ENCODE assay signal across 15 mouse cellular contexts in the genomic region with DNA sequence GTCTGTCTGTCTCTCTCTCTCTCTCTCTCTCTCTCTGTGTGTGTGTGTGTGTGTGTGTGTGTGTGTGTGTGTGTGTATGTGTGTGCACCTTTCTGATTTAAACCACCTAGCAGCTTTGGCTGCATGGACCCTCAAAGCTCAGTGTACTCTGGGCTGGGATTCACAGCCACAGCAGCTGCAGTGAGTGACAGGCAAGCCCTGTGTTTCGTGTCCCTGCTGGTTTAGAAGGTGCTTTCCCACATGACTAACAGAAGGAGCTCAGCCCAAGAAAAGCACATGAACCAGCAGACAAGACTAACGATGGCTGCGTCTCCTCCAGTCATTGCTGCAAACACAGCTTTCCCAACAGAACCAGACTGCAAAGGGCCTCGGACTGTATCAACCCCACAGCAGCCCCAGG.
"Had no signal": no experiment of that assay in that cellular context is flagged by ENCODE, and none has a peak within 500 bp of the region (broad histone marks: within the 10 kb centered on the region; RNA-seq: fewer than 3 reads in every experiment).

No protein-coding gene starts in this region.

- H3K36me3 ChIP-seq: limb, embryonic 15.5 days; midbrain, embryonic 10.5 days; midbrain, embryonic 15.5 days; neural tube, embryonic 13.5 days; stomach, embryonic 15.5 days had no signal

- ATAC-seq: liver, embryonic 12.5 days; midbrain, embryonic 15.5 days had no signal

- H3K9me3 ChIP-seq: limb, embryonic 15.5 days; liver, embryonic 12.5 days; midbrain, embryonic 10.5 days; midbrain, embryonic 15.5 days; neural tube, embryonic 13.5 days; stomach, embryonic 15.5 days had no signal

- H3K4me1 ChIP-seq: limb, embryonic 15.5 days; midbrain, embryonic 15.5 days; neural tube, embryonic 13.5 days; stomach, embryonic 15.5 days had no signal

- H3K9ac ChIP-seq: limb, embryonic 15.5 days; liver, embryonic 12.5 days; lung, embryonic 14.5 days; midbrain, embryonic 15.5 days; neural tube, embryonic 13.5 days; stomach, embryonic 15.5 days had no signal

- H3K27ac ChIP-seq: kidney, postnatal 0 days; limb, embryonic 15.5 days; liver, embryonic 12.5 days; midbrain, embryonic 10.5 days; midbrain, embryonic 15.5 days; neural tube, embryonic 13.5 days; stomach, embryonic 15.5 days had no signal

- H3K4me2 ChIP-seq: limb, embryonic 15.5 days; liver, embryonic 12.5 days; lung, embryonic 14.5 days; midbrain, embryonic 15.5 days; neural tube, embryonic 13.5 days; stomach, embryonic 15.5 days had no signal

- H3K4me3 ChIP-seq: limb, embryonic 15.5 days; liver, embryonic 12.5 days; midbrain, embryonic 10.5 days; midbrain, embryonic 15.5 days; neural tube, embryonic 13.5 days; stomach, embryonic 15.5 days had no signal

- DNase-seq: kidney, postnatal 36 days; layer of hippocampus, adult 9-11 months; layer of hippocampus, postnatal 36 days; lung, embryonic 14.5 days; lung, postnatal 10 days; lung, postnatal 4 days; right cerebral cortex, postnatal 14 days; thymus, postnatal 36 days had no signal

- H3K27me3 ChIP-seq: liver, embryonic 12.5 days; midbrain, embryonic 15.5 days; stomach, embryonic 15.5 days had no signal
